Mouse (Mus musculus) myocyte (in vitro differentiated cells): ENCODE measurements around the gene B3galt5.

Source experiments
- CEBPB ChIP-seq: IDR thresholded peaks from 2 replicates; pipeline ENCODE4 v1.6.1; 2011; ENCODE audit warnings: mild to moderate bottlenecking, moderate library complexity; ENCODE audit not compliant: poor library complexity, insufficient read depth, severe bottlenecking
- E2F4 ChIP-seq: IDR thresholded peaks from one replicate; pipeline ENCODE4 v1.6.1; 2011; ENCODE audit warnings: mild to moderate bottlenecking, control low read depth, moderate library complexity; ENCODE audit not compliant: insufficient read depth
- MAX ChIP-seq: IDR thresholded peaks from one replicate; pipeline ENCODE4 v1.6.1; 2011; ENCODE audit warnings: low read depth, mild to moderate bottlenecking, control low read depth
- MYOG ChIP-seq, 3 experiments: IDR thresholded peaks; one replicate each; pipeline ENCODE4 v1.6.1; 2011; ENCODE audit warnings: control low read depth in 2 of 3, low read depth in 2 of 3, mild to moderate bottlenecking in 2 of 3; ENCODE audit not compliant: insufficient read length in 2 of 3, control insufficient read depth in 1 of 3, insufficient read depth in 1 of 3
- POLR2A ChIP-seq: IDR thresholded peaks from one replicate; pipeline ENCODE4 v1.6.1; 2011; ENCODE audit warnings: low read depth, mild to moderate bottlenecking, control low read depth, moderate library complexity; ENCODE audit not compliant: insufficient read length
- POLR2AphosphoS2 ChIP-seq: IDR thresholded peaks from one replicate; pipeline ENCODE4 v1.6.1; 2011; ENCODE audit warnings: low read depth, control low read depth; ENCODE audit not compliant: insufficient read length
- REST ChIP-seq: IDR thresholded peaks from one replicate; pipeline ENCODE4 v1.6.1; 2011; ENCODE audit warnings: mild to moderate bottlenecking, control low read depth, moderate library complexity; ENCODE audit not compliant: insufficient read depth, insufficient read length
- SRF ChIP-seq: IDR thresholded peaks from one replicate; pipeline ENCODE4 v1.6.1; 2011; ENCODE audit warnings: low read depth; ENCODE audit not compliant: control insufficient read depth, insufficient read length
- TCF12 ChIP-seq: IDR thresholded peaks from one replicate; pipeline ENCODE4 v1.6.1; 2011; ENCODE audit warnings: mild to moderate bottlenecking, control low read depth; ENCODE audit not compliant: poor library complexity, insufficient read depth, severe bottlenecking
- USF1 ChIP-seq: IDR thresholded peaks from one replicate; pipeline ENCODE4 v1.6.1; 2011; ENCODE audit warnings: low read depth, mild to moderate bottlenecking, control low read depth, moderate library complexity

DNA sequence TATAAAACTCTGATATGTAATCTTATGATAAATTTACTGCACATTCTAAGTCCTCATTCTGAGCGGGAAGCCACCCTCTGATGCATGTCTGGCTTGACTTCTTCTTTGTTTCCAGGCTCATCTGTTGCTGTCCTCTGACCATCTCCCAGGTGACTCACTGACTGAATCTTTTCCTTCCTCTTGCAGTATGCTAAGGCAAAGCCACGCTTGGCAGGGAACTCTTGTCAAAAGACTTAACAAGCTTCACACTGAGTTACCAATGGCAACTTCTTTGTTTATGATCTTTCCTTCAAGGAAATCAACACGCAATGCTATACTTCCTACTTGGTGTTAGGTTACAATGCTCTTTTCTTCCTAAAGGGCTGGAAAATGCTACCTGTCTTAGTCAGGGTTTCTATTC lies 63.0 kb downstream of the B3galt5 start:
- TF ChIP-seq POLR2A: no peak
- no peak for TF ChIP-seq USF1
- TF ChIP-seq MAX: no peak
- no peak for TF ChIP-seq POLR2AphosphoS2
- no peak for TF ChIP-seq CEBPB
- no peak for TF ChIP-seq E2F4
- no peak for TF ChIP-seq MYOG (IDR thresholded peaks at IDR 0.05; ENCODE audit: control insufficient read depth in 1 of 3, insufficient read depth in 1 of 3, insufficient read length in 2 of 3, low read depth in 2 of 3)
- no peak for TF ChIP-seq REST
- no peak for TF ChIP-seq TCF12
- no peak for TF ChIP-seq SRF
